Mouse (Mus musculus) skeletal muscle tissue, postnatal 0 days (tissue): ENCODE results near the gene Dnah1. TPM values are rescaled to one million over a fixed set of nuclear protein-coding genes. Genes with fewer than 3 reads are reported as not detected.

Source experiments
- polyA plus RNA-seq: library from polyadenylated mRNA; unstranded; fragments of >200 nt; fragmentation: Nextera tagmentation; extraction: Ambion mirVana; gene quantifications from 2 replicates; pipeline ENCODE4 v1.2.1, GENCODE M21; 2015

Dnah1 gene
- 0.40 and 0.46 TPM in 2 replicates for polyA plus RNA-seq

DNA sequence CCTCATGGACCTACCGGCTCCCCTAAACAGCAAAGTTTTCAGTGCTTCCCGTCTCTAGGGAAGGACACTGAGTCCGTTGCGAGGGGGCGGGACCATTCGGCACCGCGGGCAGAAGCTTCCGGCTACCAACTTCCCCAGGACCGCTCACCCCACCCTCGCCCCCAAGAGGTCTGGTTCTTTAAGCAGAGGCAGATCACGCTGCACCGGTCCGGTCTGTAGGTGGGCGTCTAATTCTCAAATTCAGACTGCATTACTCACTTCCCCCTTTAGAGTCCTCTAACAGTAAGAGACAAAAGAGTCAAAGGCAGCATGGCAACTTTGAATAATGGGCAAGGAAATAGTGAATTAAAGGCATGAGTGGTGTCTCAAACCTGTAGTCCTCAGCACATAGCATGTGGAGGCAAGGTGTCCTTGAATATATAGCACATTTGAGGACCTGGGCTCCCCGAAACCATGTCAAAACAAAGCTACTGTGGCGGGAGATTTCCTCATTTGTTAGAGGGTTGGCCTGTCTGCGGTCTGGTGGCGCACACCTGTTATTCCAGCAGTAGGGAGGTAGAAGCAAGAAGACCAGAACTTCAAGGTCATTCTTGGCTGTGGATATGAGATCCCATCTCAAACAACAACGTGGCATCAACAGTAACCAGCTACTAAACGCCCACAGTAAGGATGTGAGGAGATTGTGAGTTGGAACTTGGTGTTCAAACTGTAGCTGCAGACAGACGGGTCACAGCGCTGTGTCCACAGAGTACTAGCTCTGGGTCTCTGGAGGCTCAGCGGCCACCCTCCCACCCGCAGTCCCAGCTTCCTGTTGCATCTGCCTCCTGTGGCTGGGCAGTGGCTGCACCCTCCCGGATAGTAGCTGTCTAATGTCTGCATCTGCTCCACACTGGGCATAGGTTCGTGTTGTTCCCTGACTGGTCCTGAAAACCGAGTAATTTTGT lies at the start of gene Dnah1:
Gene Dnah1, minus strand, starts transcription at position 48 of the 944 bp plus-strand sequence.

DNA sequence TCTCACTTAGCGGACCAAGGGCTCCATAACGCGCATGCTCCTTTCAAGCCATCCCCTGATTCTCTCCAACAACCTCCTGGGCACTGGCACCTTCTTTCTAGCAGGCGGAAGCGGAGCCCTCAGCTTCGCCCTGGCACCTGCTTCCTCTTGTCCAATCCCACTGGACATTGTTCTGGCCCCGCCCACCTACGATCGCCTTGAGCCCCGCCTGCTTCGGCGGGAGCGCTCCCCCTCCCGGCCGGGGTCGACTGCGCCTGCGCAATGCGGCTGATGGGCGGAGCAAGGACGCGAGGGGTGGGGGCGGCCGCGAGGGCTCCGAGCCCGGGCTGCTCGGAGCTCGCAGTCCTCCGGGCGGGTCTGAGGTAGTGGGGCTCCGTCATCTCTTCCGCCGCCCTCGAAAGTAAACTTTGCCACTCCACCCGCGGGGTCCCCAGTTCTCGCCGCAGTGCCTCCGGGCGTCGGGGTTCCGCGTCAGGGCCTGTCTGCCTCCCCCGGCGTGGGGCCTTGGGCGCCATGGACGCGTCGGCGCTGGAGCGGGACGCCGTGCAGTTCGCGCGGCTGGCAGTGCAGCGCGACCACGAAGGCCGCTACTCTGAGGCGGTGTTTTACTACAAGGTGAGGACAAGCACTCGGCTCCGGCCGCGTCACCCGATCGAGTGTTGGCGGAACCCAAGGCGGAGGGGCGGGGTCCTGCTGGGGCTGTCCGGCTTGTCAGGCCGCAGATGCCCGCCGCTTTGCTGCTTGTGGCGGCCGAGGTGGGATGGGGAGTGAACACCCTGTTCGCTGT lies 12.9 kb upstream of the Dnah1 start, which contains the start of gene Capn7:
Gene Capn7, plus strand, starts transcription at position 270 of the 787 bp plus-strand sequence.

DNA sequence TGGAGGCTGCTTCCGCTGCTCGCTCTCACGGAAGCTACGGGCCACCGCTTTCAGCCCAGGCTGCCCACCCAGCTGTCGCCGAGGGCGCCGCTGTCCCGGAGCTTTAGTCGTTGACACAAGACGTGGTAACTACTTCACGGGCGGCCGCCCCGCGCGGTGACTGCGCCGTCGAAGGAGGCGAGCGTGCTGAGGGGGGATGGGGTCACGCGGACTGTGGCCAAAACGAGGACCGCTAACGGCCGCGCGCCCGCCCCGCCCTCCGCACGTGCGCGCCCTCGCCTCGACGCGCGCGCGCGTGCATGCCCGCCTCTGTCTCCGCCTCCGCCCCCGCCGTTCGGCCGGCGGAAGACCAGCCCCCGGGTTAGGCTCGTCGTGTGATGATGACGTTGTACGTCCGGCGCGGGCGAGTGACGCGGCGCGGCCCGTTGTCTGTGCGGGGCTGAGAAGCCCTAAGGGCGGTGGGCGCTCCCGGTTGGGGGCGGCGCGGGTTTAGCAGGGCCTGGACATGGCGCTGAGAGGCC lies 72.6 kb downstream of the Dnah1 start, which contains the start of the genes Phf7 and Bap1:
Gene Phf7, minus strand, starts transcription at position 234 of the 521 bp plus-strand sequence.
Gene Bap1, plus strand, starts transcription at position 367 of the 521 bp plus-strand sequence.

DNA sequence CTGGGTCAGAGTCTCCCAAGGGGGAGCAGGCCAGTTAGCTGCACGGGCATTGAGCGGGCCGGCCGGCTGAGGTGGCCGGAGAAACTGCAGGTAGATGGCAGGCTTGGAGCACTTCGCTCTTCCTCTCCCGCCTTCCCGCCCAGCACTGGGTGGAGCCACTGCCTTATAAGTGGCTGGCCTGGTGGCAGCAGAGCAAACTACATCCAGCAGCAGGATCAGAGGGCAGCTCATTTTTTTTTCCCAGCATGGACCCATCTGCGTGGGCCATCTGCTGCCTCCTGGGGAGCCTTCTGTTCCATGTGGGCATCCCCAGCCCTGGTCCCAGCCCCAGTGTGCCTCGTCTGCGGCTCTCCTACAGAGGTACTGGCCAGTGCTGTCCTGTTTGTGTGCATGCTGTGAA lies 106.0 kb downstream of the Dnah1 start, which contains the start of gene Sema3g:
Gene Sema3g, plus strand, starts transcription at position 195 of the 400 bp plus-strand sequence.

DNA sequence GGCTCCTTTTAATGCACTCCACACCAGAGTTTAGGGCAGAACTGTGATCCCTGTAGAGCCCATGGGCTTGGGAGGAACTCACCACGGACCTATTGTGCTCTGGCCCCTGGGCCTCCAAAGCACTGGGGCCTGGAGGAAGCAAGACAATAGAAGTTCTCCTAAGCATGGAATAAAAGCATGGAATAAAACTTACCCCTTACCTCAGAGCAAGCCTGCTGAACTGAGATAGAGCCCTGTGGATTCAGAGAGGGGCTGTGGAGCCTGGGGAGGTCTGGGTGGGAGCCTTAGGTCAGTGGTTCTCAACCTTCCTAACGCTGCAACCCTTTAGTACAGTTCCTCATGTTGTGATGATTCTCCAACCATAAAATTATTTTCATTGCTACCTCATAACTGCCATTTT lies 106.8 kb downstream of the Dnah1 start, which contains the start of gene Nisch:
Gene Nisch, minus strand, starts transcription at position 101 of the 400 bp plus-strand sequence.

Other genes starting within 250 kb of the Dnah1 start
- 82.9 and 83.3 TPM in 2 replicates for gene Smim4, start 194.9 kb downstream of the Dnah1 start, polyA plus RNA-seq
- gene Nt5dc2, start 192.8 kb downstream of the Dnah1 start, polyA plus RNA-seq, result 153 and 175 TPM in 2 replicates
- 31.4 and 46.9 TPM in 2 replicates for gene Stab1, start 155.3 kb downstream of the Dnah1 start, polyA plus RNA-seq
- gene Tnnc1, start 115.6 kb downstream of the Dnah1 start, polyA plus RNA-seq, result 667 and 776 TPM in 2 replicates
- gene Nisch, start 107.0 kb downstream of the Dnah1 start, polyA plus RNA-seq, result 133 and 143 TPM in 2 replicates
- gene Sema3g, start 106.0 kb downstream of the Dnah1 start, polyA plus RNA-seq, result 0.78 and 1.1 TPM in 2 replicates
- 14.0 and 14.6 TPM in 2 replicates for gene Phf7, start 72.6 kb downstream of the Dnah1 start, polyA plus RNA-seq
- gene Bap1, start 72.4 kb downstream of the Dnah1 start, polyA plus RNA-seq, result 35.0 and 35.8 TPM in 2 replicates
- 24.5 and 25.0 TPM in 2 replicates for gene Capn7, start 12.7 kb upstream of the Dnah1 start, polyA plus RNA-seq
- gene Sh3bp5, start 112.2 kb upstream of the Dnah1 start, polyA plus RNA-seq, result 47.5 and 49.3 TPM in 2 replicates
- 10.3 and 11.2 TPM in 2 replicates for gene Eaf1, start 170.5 kb upstream of the Dnah1 start, polyA plus RNA-seq
- 27.4 and 29.4 TPM in 2 replicates for gene Mettl6, start 171.1 kb upstream of the Dnah1 start, polyA plus RNA-seq